Mouse (Mus musculus) thymus, postnatal 25 days (tissue): ENCODE data around the gene Btbd35f18.
"Not testable (repeated sequence)": the region's sequence is repeated elsewhere in the genome, so short reads cannot be mapped to it uniquely, and the experiment has no call there.

Experiments
- DNase-seq: peaks from one replicate; pipeline ENCODE4 v3.0.0; 2022

Btbd35f18 gene

DNA sequence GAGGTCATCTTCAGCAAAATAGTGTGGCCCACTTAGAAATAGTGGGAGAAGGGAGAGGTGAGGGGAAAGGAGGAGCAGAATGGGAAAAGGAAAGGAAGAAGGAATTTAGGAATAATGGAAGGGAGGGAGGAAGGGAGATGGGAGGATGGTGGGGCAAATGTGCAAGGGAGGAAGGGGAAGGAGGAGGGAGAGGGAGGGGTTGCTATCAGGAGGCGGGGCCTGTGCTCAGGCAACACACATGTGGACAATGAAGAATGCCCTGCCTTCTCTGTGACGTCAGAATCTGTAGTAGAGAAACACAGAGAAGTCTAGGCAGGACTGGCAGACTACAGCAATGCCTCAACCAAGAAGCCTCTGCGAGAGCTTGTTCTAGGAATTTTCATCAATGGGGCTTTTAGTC, at the start of gene Btbd35f18:
Btbd35f18 (plus strand) TSS at position 301 of the 400 bp plus-strand sequence.
- not testable (repeated sequence) for DNase-seq
